Mouse (Mus musculus): ENCODE measurements at regions not wholly inside any gene's neighbourhood (a gene's known extent, or its start where the extent isn't known, plus 50 kb on each side); places are given as distances from the start of the nearest gene placed in this dataset.

GRCm38 (mm10) chrX:12365582-12366323 is 205.6 kb upstream of the Bcor start:
- peak; percentile 38 for DNase-seq (ENCODE audit: low spot score)

- no peak for DNase-seq (ENCODE audit: low spot score)
Measured at GRCm38 (mm10) chrX:12366801-12367200, 206.6 kb upstream of the Bcor start.

GRCm38 (mm10) chrX:12373670-12374069 is 213.5 kb upstream of the Bcor start:
- DNase-seq (ENCODE audit: low spot score): no peak

- no peak for DNase-seq (ENCODE audit: low spot score)
Measured at GRCm38 (mm10) chrX:12375796-12376195, 211.8 kb upstream of the Atp6ap2 start.

GRCm38 (mm10) chrX:12376238-12376980 is 211.2 kb upstream of the Atp6ap2 start:
- no peak for DNase-seq (ENCODE audit: low spot score)

GRCm38 (mm10) chrX:12377441-12377840 is 210.2 kb upstream of the Atp6ap2 start:
- DNase-seq (ENCODE audit: low spot score): no peak

GRCm38 (mm10) chrX:12392145-12392825 is 195.3 kb upstream of the Atp6ap2 start:
- no peak for DNase-seq (ENCODE audit: low spot score)

GRCm38 (mm10) chrX:12409319-12409718 is 178.3 kb upstream of the Atp6ap2 start:
- no peak for DNase-seq (ENCODE audit: low spot score)

- no peak for DNase-seq (ENCODE audit: low spot score)
Measured at GRCm38 (mm10) chrX:12425566-12425965, 162.0 kb upstream of the Atp6ap2 start.

- no peak for DNase-seq (ENCODE audit: low spot score)
Measured at GRCm38 (mm10) chrX:12426664-12427063, 160.9 kb upstream of the Atp6ap2 start.

GRCm38 (mm10) chrX:12432289-12432688 is 155.3 kb upstream of the Atp6ap2 start:
- DNase-seq (ENCODE audit: low spot score): no peak

GRCm38 (mm10) chrX:12435656-12436055 is 151.9 kb upstream of the Atp6ap2 start:
- no peak for DNase-seq (ENCODE audit: low spot score)

- DNase-seq (ENCODE audit: low spot score): no peak
Measured at GRCm38 (mm10) chrX:12436106-12436505, 151.5 kb upstream of the Atp6ap2 start.

- no peak for DNase-seq (ENCODE audit: low spot score)
Measured at GRCm38 (mm10) chrX:12439447-12439846, 148.2 kb upstream of the Atp6ap2 start.

GRCm38 (mm10) chrX:12443794-12444193 is 143.8 kb upstream of the Atp6ap2 start:
- no peak for DNase-seq (ENCODE audit: low spot score)

- DNase-seq (ENCODE audit: low spot score): no peak
Measured at GRCm38 (mm10) chrX:12445093-12445492, 142.5 kb upstream of the Atp6ap2 start.

GRCm38 (mm10) chrX:12447962-12448361 is 139.6 kb upstream of the Atp6ap2 start:
- no peak for DNase-seq (ENCODE audit: low spot score)

GRCm38 (mm10) chrX:12449688-12450087 is 137.9 kb upstream of the Atp6ap2 start:
- DNase-seq (ENCODE audit: low spot score): no peak

GRCm38 (mm10) chrX:12452979-12453769 is 134.4 kb upstream of the Atp6ap2 start:
- no peak for DNase-seq (ENCODE audit: low spot score)

GRCm38 (mm10) chrX:12461657-12462056 is 125.9 kb upstream of the Atp6ap2 start:
- DNase-seq (ENCODE audit: low spot score): no peak

- no peak for DNase-seq (ENCODE audit: low spot score)
Measured at GRCm38 (mm10) chrX:12462936-12463647, 124.5 kb upstream of the Atp6ap2 start.
